Comparison of ENCODE assay signal across 10 mouse cellular contexts in the genomic region with DNA sequence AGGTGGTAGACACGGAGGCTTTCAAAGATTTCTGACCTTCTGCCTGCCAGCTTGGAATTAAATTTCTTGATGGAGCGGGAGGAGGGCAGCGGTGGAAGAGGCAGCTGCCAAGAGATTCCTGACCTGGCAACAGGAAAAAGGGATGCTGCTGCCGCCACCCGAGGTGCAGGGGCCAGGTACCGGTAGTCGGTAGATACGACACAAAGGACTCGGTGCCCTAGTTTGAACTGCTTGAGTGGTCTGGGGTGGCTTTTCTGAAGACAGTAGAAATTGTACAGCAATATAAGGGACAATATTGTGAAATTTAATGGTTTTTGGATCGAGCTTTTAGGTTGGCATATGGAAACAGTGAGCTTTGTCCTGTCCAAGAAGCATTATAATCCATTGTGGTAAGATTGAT.
DNase-seq lines count a peak whose midpoint lies in the region; ATAC-seq lines count a peak whose summit lies in the region.
"Had no signal": no experiment of that assay in that cellular context is flagged by ENCODE, and none has a peak within 500 bp of the region (broad histone marks: within the 10 kb centered on the region; RNA-seq: fewer than 3 reads in every experiment).

No protein-coding gene starts in this region.

- peak; percentile 10 for DNase-seq in heart, postnatal 4 days
- no peak for DNase-seq in heart, adult 8-10 months (ENCODE audit: low spot score)
- no peak for DNase-seq in midbrain, embryonic 11.5 days (ENCODE audit: low spot score, missing footprints)
- DNase-seq in midbrain, embryonic 10.5 days (ENCODE audit: low spot score), result no peak
- no peak for DNase-seq in midbrain, embryonic 14.5 days
- DNase-seq in ovary, postnatal 14 days (ENCODE audit: low spot score), result no peak

- H3K4me3 ChIP-seq in midbrain, embryonic 11.5 days (ENCODE audit: low read depth, low read length), result no peak overlapping the region
- no peak overlapping the region for H3K4me3 ChIP-seq in midbrain, embryonic 10.5 days
- no peak overlapping the region for H3K4me3 ChIP-seq in hindbrain, embryonic 12.5 days
- H3K4me3 ChIP-seq in midbrain, embryonic 14.5 days (replicated peaks; ENCODE audit: low read depth, low read length), result no peak overlapping the region
- H3K4me3 ChIP-seq: limb, embryonic 15.5 days had no signal

- ATAC-seq in midbrain, embryonic 11.5 days (ENCODE audit: low FRiP score), result peak; percentile 23; the same call in 1 of the 2 replicates
- ATAC-seq in hindbrain, embryonic 12.5 days (ENCODE audit: low FRiP score), result 0 out of 2 replicates have a peak, but pooled peaks have one; percentile 12
- peak; percentile 38; the same call in 1 of the 2 replicates for ATAC-seq in midbrain, embryonic 14.5 days (ENCODE audit: low FRiP score, low TSS enrichment)

- no peaks in the 10 kb centered on the region for H3K9me3 ChIP-seq in midbrain, embryonic 11.5 days (ENCODE audit: control insufficient read depth, low read length)
- H3K9me3 ChIP-seq in midbrain, embryonic 10.5 days (replicated peaks), result no peaks in the 10 kb centered on the region
- no peaks in the 10 kb centered on the region for H3K9me3 ChIP-seq in hindbrain, embryonic 12.5 days (replicated peaks)
- no peaks in the 10 kb centered on the region for H3K9me3 ChIP-seq in midbrain, embryonic 14.5 days (ENCODE audit: control insufficient read depth, low read length)
- H3K9me3 ChIP-seq: limb, embryonic 15.5 days; neural tube, embryonic 13.5 days had no signal

- no peaks in the 10 kb centered on the region for H3K4me1 ChIP-seq in midbrain, embryonic 11.5 days (ENCODE audit: control insufficient read depth, insufficient read depth, low read length)
- no peaks in the 10 kb centered on the region for H3K4me1 ChIP-seq in midbrain, embryonic 10.5 days
- H3K4me1 ChIP-seq in hindbrain, embryonic 12.5 days, result no peaks in the 10 kb centered on the region
- H3K4me1 ChIP-seq in midbrain, embryonic 14.5 days (ENCODE audit: control insufficient read depth, insufficient read depth, low read length), result no peaks in the 10 kb centered on the region

- no peak overlapping the region for H3K9ac ChIP-seq in midbrain, embryonic 11.5 days (ENCODE audit: low read length)
- H3K9ac ChIP-seq in hindbrain, embryonic 12.5 days, result no peak overlapping the region
- H3K9ac ChIP-seq in midbrain, embryonic 14.5 days (replicated peaks; ENCODE audit: low read length), result no peak overlapping the region
- H3K9ac ChIP-seq: limb, embryonic 15.5 days had no signal

- H3K36me3 ChIP-seq in midbrain, embryonic 11.5 days (ENCODE audit: control insufficient read depth, insufficient read depth, low read length), result no peaks in the 10 kb centered on the region
- no peaks in the 10 kb centered on the region for H3K36me3 ChIP-seq in midbrain, embryonic 10.5 days
- no peaks in the 10 kb centered on the region for H3K36me3 ChIP-seq in hindbrain, embryonic 12.5 days
- no peaks in the 10 kb centered on the region for H3K36me3 ChIP-seq in midbrain, embryonic 14.5 days (ENCODE audit: control insufficient read depth, insufficient read depth, low read length)
- H3K36me3 ChIP-seq: limb, embryonic 15.5 days; neural tube, embryonic 13.5 days had no signal

- WGBS in midbrain, embryonic 11.5 days, result 72% methylated on average over 10 of the region's 10 CpGs
- WGBS in midbrain, embryonic 10.5 days, result 79% methylated on average over 10 of the region's 10 CpGs
- 74% methylated on average over 10 of the region's 10 CpGs for WGBS in hindbrain, embryonic 12.5 days
- 73% methylated on average over 10 of the region's 10 CpGs for WGBS in midbrain, embryonic 14.5 days

- no peak overlapping the region for H3K27ac ChIP-seq in midbrain, embryonic 11.5 days (ENCODE audit: low read depth, low read length)
- no peak overlapping the region for H3K27ac ChIP-seq in midbrain, embryonic 10.5 days (replicated peaks)
- H3K27ac ChIP-seq in hindbrain, embryonic 12.5 days, result no peak overlapping the region
- no peak overlapping the region for H3K27ac ChIP-seq in midbrain, embryonic 14.5 days (replicated peaks; ENCODE audit: low read depth, low read length)
- H3K27ac ChIP-seq: limb, embryonic 15.5 days; macrophage; neural tube, embryonic 13.5 days had no signal

- no peaks in the 10 kb centered on the region for H3K27me3 ChIP-seq in midbrain, embryonic 11.5 days (ENCODE audit: control insufficient read depth, insufficient read depth, low read length)
- H3K27me3 ChIP-seq in midbrain, embryonic 10.5 days (ENCODE audit: low read depth, poor library complexity, severe bottlenecking), result no peaks in the 10 kb centered on the region
- H3K27me3 ChIP-seq in hindbrain, embryonic 12.5 days, result no peaks in the 10 kb centered on the region
- H3K27me3 ChIP-seq in midbrain, embryonic 14.5 days (ENCODE audit: control insufficient read depth, insufficient read depth, low read length), result no peaks in the 10 kb centered on the region
- H3K27me3 ChIP-seq: neural tube, embryonic 13.5 days had no signal

- H3K4me2 ChIP-seq in midbrain, embryonic 11.5 days, result no peak overlapping the region
- H3K4me2 ChIP-seq in hindbrain, embryonic 12.5 days (replicated peaks), result no peak overlapping the region
- H3K4me2 ChIP-seq in midbrain, embryonic 14.5 days (ENCODE audit: low read length), result no peak overlapping the region
- H3K4me2 ChIP-seq: limb, embryonic 15.5 days had no signal
